Mouse (Mus musculus) E14TG2a.4 (cell line): ENCODE results near the gene Gm28051.

Experiments used
- CTCF ChIP-seq: conservative IDR thresholded peaks from 2 replicates; pipeline ENCODE4 v1.5.1; 2014; ENCODE audit warnings: low read length
- NANOG ChIP-seq: IDR thresholded peaks from 2 replicates; pipeline ENCODE4 v1.6.1; 2014; ENCODE audit warnings: borderline replicate concordance, low read length, mixed read lengths
- POU5F1 ChIP-seq: IDR thresholded peaks from 2 replicates; pipeline ENCODE4 v1.6.1; 2014; ENCODE audit warnings: low read length, borderline replicate concordance

DNA sequence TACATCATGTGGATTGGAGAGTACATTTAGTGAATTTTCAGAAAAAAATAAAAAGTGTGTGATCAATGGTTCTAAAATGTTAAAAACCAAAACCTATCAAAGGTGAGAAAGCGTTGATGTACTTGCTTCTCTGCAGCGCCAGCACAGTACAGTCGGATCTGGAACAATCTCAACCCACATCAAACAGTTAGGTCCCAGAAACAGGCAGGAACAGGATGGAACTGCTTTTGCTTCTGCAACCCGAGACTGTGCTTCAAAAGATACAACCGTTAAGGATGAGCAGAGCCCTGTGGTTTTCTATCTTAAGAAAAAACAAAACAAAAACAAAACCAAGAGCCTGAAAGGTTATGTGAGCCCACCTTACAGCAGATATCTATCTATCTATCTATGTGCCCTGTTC is 25.3 kb upstream of the Gm28051 start:
- TF ChIP-seq CTCF = no peak
- TF ChIP-seq NANOG = no peak
- TF ChIP-seq POU5F1 = no peak
